Mouse (Mus musculus) spleen, adult 2 months (tissue): Measurements from ENCODE around the gene Rubcn. TPM values are rescaled to one million over a fixed set of nuclear protein-coding genes. Genes with fewer than 3 reads are reported as not detected.

Experiments
- DNase-seq, 2 experiments: peaks; one replicate each; pipeline versions ENCODE4 v3.0.0 to v3.0.0-alpha.2; 2012 to 2021; ENCODE audit warnings: low spot score in 2 of 2, low read depth in 1 of 2
- H3K27ac ChIP-seq: fragments of 200-500 bp; 2 replicates; pipeline ENCODE4 v1.5.1; 2012; ENCODE audit warnings: low read length, inconsistent platforms; ENCODE audit not compliant: insufficient read depth
- H3K27me3 ChIP-seq: fragments of 200-500 bp; 2 replicates; pipeline ENCODE4 v1.6.1; 2012; ENCODE audit warnings: mild to moderate bottlenecking, moderate library complexity, low read length, inconsistent platforms; ENCODE audit not compliant: control insufficient read depth, insufficient read depth
- H3K36me3 ChIP-seq: fragments of 200-500 bp; 2 replicates; pipeline ENCODE4 v1.6.1; 2012; ENCODE audit warnings: mild to moderate bottlenecking, low read length, inconsistent platforms; ENCODE audit not compliant: control insufficient read depth, insufficient read depth
- H3K4me1 ChIP-seq: fragments of 200-500 bp; 2 replicates; pipeline ENCODE4 v1.6.1; 2011; ENCODE audit warnings: inconsistent platforms; ENCODE audit not compliant: control insufficient read depth, insufficient read depth, insufficient read length
- H3K4me3 ChIP-seq: fragments of 200-500 bp; 2 replicates; pipeline ENCODE4 v1.5.1; 2011; ENCODE audit warnings: mild to moderate bottlenecking, inconsistent platforms; ENCODE audit not compliant: insufficient read depth, insufficient read length; ENCODE audit errors: extremely low read depth
- CTCF ChIP-seq: fragments of 200-500 bp; IDR thresholded peaks from 2 replicates; pipeline ENCODE4 v1.5.1; 2011; ENCODE audit warnings: mild to moderate bottlenecking, inconsistent platforms; ENCODE audit not compliant: insufficient read depth, insufficient read length, insufficient replicate concordance; ENCODE audit errors: extremely low read depth
- POLR2A ChIP-seq: fragments of 200-500 bp; IDR thresholded peaks from 2 replicates; pipeline ENCODE4 v1.6.1; 2011; ENCODE audit warnings: low read depth, low read length, inconsistent platforms
- WGBS: fragments of 180-500 bp; shearing (Covaris S2); methylation state at CpG from one replicate; pipeline ENCODE4 v1.1.7; 2018; 5-methylcytosine and 5-hydroxymethylcytosine counted together
- polyA plus RNA-seq: library from polyadenylated mRNA; depleted of rRNA; stranded (reverse); fragments of >200 nt; gene quantifications from 2 replicates; pipeline ENCODE4 v1.2.3, GENCODE M21; 2012

Rubcn gene
- polyA plus RNA-seq, 1 experiment = 74.6 TPM

- peak; percentile 86 to 88 for DNase-seq
- TF ChIP-seq CTCF (peak; percentile 81; the same call in 1 of the 2 replicates), POLR2A (no peak)
- H3K27ac ChIP-seq = no peak overlapping the region
- no peaks in the 10 kb centered on the region for H3K27me3 ChIP-seq
- no peaks in the 10 kb centered on the region; the same call in 1 of the 2 replicates for H3K4me1 ChIP-seq
- no peak overlapping the region for H3K4me3 ChIP-seq
- H3K36me3 ChIP-seq = no peaks in the 10 kb centered on the region
- WGBS = 2% methylated on average over 9 of the region's 9 CpGs
Observed at GRCm38 (mm10) chr16:32812888-32813361, 64.6 kb downstream of the Rubcn start.

- Histone ChIP-seq H3K27ac (no peak within 1 kb of the TSS), H3K36me3 (no peaks in the 10 kb centered on the region), H3K4me3 (no peak within 1 kb of the TSS), H3K27me3 (no peaks in the 10 kb centered on the region), H3K4me1 (no peaks in the 10 kb centered on the region; the same call in 1 of the 2 replicates)
- TF ChIP-seq POLR2A (no peak), CTCF (no peak)
- no peak for DNase-seq
- WGBS = 90% methylated on average over 4 of the region's 4 CpGs
Observed at GRCm38 (mm10) chr16:32810321-32810720, 67.2 kb downstream of the Rubcn start, which contains the start of gene Smbd1. TSS of gene Smbd1 (minus strand) at chr16:32810477.

- DNase-seq = no peak
- 70% methylated on average over 8 of the region's 8 CpGs for WGBS
- Histone ChIP-seq H3K36me3 (no peaks in the 10 kb centered on the region), H3K4me3 (no peak overlapping the region), H3K4me1 (no peaks in the 10 kb centered on the region), H3K27ac (no peak overlapping the region), H3K27me3 (no peaks in the 10 kb centered on the region)
- TF ChIP-seq POLR2A (no peak), CTCF (no peak)
Observed at GRCm38 (mm10) chr16:32807408-32808185, 70.0 kb downstream of the Rubcn start.

DNA sequence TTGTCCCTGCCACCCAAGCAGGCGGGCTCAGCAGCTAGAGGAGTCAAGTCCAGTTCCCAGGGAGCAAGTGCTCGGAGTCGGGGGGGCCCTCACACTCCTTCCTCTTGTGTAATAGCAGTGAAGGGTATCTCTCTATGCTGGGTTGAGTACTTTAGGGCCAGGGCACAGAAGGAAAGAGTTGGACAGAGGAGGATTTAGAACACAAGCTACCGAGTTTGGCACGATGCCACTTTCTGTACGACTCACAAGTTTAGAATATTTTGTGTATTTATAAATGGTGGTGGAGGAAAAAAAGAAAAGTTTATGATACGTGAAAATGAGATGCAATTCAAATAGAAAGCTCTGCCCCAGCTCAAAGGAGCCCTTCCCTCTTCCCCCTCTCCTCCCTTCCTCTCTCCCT is 72.4 kb downstream of the Rubcn start:
- Histone ChIP-seq H3K4me3 (no peak overlapping the region), H3K27me3 (no peaks in the 10 kb centered on the region), H3K27ac (no peak overlapping the region), H3K36me3 (no peaks in the 10 kb centered on the region), H3K4me1 (no peaks in the 10 kb centered on the region)
- DNase-seq = no peak
- no peak for TF ChIP-seq POLR2A
- no peak for TF ChIP-seq CTCF
- WGBS = 71% methylated on average over 7 of the region's 7 CpGs

GRCm38 (mm10) chr16:32803901-32804300 is 73.7 kb downstream of the Rubcn start:
- Histone ChIP-seq H3K4me1 (no peaks in the 10 kb centered on the region), H3K4me3 (no peak overlapping the region), H3K36me3 (no peaks in the 10 kb centered on the region), H3K27me3 (no peaks in the 10 kb centered on the region), H3K27ac (no peak overlapping the region)
- TF ChIP-seq CTCF = no peak
- no peak for TF ChIP-seq POLR2A
- 61% methylated on average over 5 of the region's 5 CpGs for WGBS
- DNase-seq = no peak

- no peaks in the 10 kb centered on the region for H3K27me3 ChIP-seq
- no peak overlapping the region for H3K4me3 ChIP-seq
- no peaks in the 10 kb centered on the region; the same call in 1 of the 2 replicates for H3K4me1 ChIP-seq
- no peak for DNase-seq
- WGBS = 61% methylated on average over 6 of the region's 6 CpGs
- H3K27ac ChIP-seq = no peak overlapping the region
- TF ChIP-seq CTCF = no peak
- no peak for TF ChIP-seq POLR2A
- H3K36me3 ChIP-seq = no peaks in the 10 kb centered on the region
Observed at GRCm38 (mm10) chr16:32803252-32803853, 74.2 kb downstream of the Rubcn start.

DNA sequence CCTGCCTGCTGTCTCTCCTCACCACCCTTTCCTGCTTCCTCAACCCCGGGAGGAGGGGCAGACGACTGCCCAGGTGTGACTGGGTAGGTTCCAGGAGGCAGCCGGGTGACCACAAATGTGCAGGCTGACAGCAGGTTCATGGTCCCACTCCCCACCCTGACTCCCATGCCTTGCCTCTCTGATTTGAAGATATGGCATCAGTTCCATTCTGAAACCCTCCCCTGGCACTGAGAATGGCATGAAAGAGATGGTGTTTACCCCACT is 80.2 kb downstream of the Rubcn start, which contains the start of gene Muc20:
Muc20 (minus strand) TSS at position 10 of the 264 bp plus-strand sequence.
- 45% methylated on average over 3 of the region's 3 CpGs for WGBS
- Histone ChIP-seq H3K27ac (no peak within 1 kb of the TSS), H3K4me3 (no peak within 1 kb of the TSS), H3K27me3 (no peaks in the 10 kb centered on the region), H3K4me1 (no peaks in the 10 kb centered on the region; the same call in 1 of the 2 replicates), H3K36me3 (no peaks in the 10 kb centered on the region)
- TF ChIP-seq POLR2A (no peak), CTCF (no peak)
- no peak for DNase-seq
